Mouse (Mus musculus): ENCODE results near the gene Grik1.

Gene Grik1

DNA sequence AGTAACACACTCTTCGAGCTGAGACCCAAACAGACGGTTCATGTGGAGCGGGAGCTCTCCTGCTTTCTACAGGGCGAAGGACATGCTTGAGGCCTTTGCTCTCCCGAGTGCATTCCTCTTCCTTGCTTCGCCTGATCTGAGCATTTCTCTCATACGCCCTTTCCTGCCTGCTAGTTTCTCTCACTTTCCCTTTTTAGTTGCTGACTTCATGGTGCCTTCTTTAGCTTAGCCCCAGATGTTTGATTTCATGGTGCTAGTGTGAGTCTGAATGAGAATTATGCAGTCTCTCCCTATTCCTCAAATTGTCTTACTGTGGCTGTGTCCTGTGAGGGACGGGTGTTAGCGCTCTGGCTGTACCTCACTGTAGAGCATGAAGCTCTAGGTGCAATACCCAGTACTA, 388.0 kb downstream of the Grik1 start:
- no peak for DNase-seq (ENCODE audit: extremely low spot score, low read depth, low spot score)

DNA sequence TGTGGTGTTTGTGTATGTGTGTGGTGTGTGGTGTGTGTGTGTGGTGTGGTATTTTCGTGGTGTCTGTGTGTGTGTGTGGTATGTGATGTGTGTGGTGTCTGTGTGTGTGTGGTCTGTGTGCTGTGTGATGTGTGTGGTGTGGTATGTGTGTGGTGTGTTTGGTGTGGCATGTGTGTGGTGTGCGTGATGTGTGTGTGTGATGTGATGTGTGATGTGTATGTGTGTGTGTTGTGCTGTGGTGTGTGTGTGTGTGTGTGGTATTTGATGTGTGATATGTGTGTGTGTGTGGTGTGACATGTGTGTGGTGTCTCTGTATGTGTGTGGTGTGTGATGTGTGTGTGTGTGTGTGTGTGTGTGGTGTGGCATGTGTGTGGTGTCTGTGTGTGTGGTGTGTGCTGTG, 388.9 kb downstream of the Grik1 start:
- DNase-seq (ENCODE audit: extremely low spot score, low read depth, low spot score) = no peak

- no peak for DNase-seq (ENCODE audit: extremely low spot score, low read depth, low spot score)
Measured at GRCm38 (mm10) chr16:87875927-87876326, 414.1 kb downstream of the Grik1 start.

DNA sequence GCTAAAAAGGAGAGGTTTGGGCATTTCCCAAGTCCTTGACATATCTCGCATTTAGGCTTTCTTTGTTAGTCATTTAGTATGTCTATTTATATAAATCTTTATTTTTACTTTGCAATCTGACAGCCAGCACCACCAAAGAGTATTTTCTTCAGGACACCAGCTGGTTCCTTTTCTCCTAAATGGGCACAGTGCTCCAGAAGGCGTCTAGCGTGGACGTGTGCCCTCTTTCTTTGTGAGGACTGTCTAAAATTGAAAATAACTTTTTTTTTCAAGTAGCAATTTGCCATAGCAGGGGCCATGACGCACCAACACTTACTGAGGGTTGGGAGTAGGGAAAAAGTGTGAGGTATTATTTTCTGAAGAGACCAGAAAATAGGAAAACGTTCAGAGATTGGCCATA, 425.5 kb downstream of the Grik1 start:
- DNase-seq (ENCODE audit: extremely low spot score, low read depth, low spot score) = no peak

DNA sequence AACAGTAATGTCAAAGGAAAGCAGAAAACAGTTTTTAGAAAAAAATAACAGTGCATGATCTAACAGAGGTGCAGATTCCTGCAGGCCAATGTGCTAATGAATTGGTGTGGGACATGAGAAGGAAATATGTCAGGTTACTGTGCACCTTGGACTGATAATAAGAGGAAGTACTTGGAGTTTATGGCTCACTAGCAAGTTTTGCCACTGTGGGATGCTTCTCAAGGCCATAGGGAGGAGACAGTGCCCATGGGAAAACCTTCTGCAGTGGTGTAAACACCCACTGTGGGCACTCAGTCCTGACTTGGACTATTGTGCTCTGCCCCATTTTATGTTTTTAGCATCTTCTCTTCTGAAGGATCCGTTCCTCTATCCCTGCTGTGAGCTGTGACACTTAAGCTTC, 428.3 kb downstream of the Grik1 start:
- DNase-seq (ENCODE audit: extremely low spot score, low read depth, low spot score) = no peak

- no peak for DNase-seq (ENCODE audit: extremely low spot score, low read depth, low spot score)
Measured at GRCm38 (mm10) chr16:87853451-87854085, 436.5 kb downstream of the Grik1 start.

DNA sequence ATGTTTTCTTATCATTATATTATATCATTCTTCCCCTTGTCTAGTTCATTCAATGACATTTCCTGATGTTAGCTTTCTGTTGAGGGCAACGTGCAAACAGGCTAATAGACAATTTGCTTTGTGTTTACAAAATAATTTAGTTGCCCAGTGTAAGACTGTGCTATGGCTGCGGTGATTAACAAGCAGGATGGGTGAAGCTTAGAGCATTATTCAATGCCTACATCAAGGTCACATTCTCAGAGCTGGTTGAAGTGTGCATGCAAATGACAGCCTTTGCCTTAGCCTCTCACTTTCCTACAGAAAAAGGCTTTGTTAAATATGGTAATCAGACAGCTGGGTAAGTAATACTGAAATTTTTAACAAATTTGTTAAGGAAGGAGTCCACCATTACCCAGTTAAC, 438.5 kb downstream of the Grik1 start:
- no peak for DNase-seq (ENCODE audit: extremely low spot score, low read depth, low spot score)

DNA sequence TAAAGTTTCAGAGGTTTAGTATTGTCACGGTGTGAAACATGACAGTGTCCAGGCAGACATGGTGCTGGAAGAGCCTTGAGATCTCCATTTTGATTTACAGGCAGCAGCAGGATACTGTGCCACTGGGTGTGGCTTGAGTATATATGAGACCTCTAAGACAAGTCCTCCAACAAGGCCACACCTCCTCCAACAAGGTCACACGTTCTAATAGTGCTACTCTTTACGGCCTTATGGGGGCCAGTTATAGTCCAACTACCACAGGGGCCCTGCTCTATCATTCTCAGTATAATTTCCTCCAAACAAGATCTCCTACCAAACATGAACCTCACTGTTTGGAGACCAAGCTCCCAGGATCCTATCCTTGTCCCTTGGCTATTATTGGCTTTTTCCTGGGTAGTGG, 441.3 kb downstream of the Grik1 start:
- no peak for DNase-seq (ENCODE audit: extremely low spot score, low read depth, low spot score)

Measured in hindlimb bud, embryonic 11.5 days (tissue).